Mouse (Mus musculus): ENCODE data around the gene Xylb. TPM values are rescaled to one million over a fixed set of nuclear protein-coding genes. Genes with fewer than 3 reads are reported as not detected.
"Not testable (repeated sequence)": the region's sequence is repeated elsewhere in the genome, so short reads cannot be mapped to it uniquely, and the experiment has no call there.

Xylb gene
- total RNA-seq, 4 experiments from 2014 or later = 5.6 to 6.2 (median 5.8) TPM

DNA sequence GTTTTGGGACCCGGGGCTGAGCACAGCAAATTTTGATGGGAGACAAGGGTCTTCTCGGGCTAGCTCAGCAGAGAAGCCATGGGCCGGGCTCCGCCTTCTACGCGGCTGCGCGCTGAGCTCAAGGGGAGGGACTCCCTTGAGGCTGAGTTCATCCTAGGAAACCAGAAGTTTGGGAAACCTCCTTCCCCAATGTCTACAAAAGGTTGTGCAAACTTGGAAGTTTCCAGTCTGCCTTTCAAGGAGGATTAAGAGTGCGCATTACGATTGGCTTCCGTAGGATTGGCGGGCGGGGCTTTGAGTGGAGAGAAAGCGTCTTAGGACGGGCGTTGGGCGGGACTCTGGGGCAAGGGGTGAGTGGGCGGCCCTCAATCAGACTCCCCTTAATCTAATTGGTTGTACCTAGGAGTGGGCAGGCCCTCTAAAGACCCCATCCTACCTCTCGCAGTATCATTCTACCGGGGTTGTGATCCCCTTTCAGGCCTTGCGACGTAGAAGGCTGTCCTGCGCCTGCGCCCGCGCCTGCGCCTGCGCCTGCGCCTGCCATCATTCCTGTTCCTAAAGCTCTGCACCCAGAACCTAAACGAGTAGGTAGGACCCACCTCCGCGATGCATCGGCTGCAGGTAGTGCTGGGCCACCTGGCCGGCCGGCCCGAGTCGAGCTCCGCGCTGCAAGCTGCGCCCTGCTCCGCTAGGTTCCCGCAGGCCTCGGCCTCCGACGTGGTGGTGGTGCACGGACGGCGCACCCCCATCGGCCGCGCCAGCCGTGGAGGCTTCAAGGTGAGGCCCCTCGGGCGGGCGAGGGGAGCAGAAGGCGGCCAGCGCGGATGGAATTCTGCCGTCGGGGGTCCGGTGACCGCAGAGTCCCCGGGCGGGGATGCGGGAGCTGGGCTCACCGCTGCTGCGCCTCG, 16.0 kb upstream of the Xylb start, which contains the start of gene Myd88:
Gene Myd88, minus strand, starts transcription at position 503 of the 908 bp plus-strand sequence.
- peak; percentile 86 to 99 for DNase-seq (ENCODE audit: low spot score in 2 of 2)

- DNase-seq (ENCODE audit: low spot score in 2 of 2) = no peak
Observed at GRCm38 (mm10) chr9:119342728-119343127, 14.5 kb upstream of the Xylb start.

DNA sequence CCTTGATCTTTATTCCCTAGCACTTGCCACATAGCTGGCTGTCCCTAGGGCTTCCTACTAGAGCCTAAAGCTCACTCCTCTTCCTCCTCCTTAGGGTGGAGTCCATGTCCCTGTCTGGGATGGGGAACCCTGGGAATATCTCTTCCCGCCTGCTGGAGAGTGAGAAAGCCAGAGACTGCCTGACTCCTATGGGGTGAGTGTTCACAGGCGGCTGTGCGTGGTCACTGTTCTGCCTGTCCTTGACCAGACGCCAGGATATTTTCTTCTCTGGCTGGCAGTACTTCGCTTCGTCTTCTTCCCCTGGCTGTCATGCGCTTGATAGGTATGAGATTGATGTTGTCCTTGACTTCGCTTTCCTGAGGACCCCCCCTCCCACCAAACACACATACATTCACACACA, 10.8 kb upstream of the Xylb start:
- DNase-seq (ENCODE audit: low spot score in 2 of 2) = no peak

- DNase-seq (ENCODE audit: low spot score in 2 of 2) = no peak
Observed at GRCm38 (mm10) chr9:119350531-119350930, 6.7 kb upstream of the Xylb start.

DNA sequence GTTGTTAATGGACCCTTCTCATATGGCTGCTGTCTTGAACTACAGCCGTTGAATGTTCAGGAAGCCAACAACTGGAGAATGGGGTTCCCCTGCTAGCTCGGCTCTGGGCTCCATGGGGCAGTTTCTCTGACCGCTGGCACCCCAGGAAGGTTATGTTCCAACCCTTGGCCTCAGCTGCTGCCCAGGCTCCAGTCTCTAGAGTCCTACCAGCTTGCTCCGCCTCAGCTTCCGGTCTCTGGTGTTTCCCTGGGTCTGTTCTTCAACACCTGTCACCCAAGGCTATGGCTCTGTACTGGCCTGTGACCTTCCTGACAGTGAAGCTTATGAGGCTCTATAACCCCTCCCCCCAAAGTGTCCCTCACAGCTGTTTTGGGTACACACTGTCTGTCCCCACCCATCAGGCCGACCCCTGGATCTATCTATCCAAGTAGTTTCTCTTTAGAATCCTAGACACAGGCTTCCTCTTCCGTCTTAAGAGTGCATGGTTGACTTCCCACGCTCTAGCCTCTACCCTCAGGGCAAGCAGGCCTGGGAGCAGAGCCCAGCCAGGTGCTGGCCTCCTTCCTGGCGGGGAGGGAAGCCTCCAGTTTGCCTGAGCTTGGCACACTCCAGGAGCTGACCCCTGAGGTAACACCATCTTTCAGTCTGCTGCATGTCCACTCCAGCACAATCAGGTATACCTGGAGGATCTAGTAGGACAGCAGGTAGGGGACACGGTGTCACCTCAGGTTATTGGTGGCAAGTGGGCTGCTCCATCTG, 6.1 kb upstream of the Xylb start:
- no peak for DNase-seq (ENCODE audit: low spot score in 2 of 2)

DNA sequence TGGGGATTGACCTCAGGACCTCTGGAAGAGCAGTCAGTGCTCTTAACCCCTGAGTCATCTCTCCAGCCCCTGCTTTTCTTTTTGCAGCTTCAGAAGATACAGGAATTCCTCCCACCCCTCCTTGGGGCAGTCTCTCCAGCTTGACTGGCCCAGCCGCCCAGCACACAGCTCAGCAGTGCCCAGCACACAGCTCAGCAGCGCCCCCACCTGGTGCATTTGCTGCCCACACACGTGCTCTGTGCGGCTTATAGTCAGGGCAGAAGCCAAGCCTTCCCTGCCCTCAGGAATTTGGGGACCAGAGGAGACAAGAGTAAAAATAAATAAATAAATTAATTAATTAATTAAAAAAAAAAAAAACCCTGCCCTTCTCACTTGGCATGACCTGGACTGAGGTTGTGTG, 5.1 kb upstream of the Xylb start:
- peak; percentile 42 to 51 for DNase-seq (ENCODE audit: low spot score in 2 of 2)

GRCm38 (mm10) chr9:119353926-119354325, 3.3 kb upstream of the Xylb start:
- DNase-seq (ENCODE audit: low spot score in 2 of 2) = no peak

DNA sequence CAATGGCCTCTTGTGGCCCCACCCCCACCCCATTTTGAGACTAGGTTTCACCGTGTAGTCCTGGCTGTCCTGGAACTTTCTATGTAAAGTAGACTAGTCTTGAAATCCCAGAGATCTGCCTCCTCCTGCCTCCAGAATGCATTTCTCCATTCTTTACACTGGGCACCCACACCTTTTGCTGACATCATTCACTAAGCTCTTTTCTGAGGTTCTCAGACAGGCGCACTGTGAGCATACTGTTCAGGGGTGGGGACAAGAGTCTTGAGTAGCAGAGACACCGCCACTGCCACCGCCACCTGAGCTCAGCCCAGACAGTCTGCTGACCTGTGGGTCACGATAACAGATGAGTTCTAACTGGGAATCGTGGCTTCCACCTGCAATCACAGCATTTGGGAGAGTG, 1.2 kb upstream of the Xylb start:
- no peak for DNase-seq (ENCODE audit: low spot score in 2 of 2)

- no peak for DNase-seq (ENCODE audit: low spot score in 2 of 2)
Observed at GRCm38 (mm10) chr9:119358058-119358429, 863 bp downstream of the Xylb start.

- no peak for DNase-seq (ENCODE audit: low spot score in 2 of 2)
Observed at GRCm38 (mm10) chr9:119361416-119361815, 4.2 kb downstream of the Xylb start.

DNA sequence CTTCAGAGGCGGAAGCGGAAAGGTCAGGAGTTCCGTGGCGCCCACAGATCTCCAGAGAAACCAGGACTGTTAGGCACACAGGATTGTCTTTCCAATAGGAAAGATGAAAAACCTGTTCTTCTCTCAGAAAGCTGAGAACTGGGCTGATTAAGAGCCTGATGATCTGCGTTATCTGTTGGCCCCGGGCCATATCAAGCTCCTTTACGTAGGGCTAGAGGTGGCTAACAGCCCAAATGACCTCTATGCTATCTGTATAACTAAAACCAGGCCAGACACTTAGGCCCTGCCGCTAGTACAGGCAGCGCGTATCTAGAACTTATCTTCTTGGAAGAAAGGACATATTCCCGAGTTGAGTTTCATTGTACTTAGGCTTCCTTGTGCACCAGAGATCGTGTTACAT, 6.0 kb downstream of the Xylb start:
- DNase-seq (ENCODE audit: low spot score in 2 of 2) = no peak

GRCm38 (mm10) chr9:119365284-119365683, 8.1 kb downstream of the Xylb start, which contains the start of gene Slc22a14:
Gene Slc22a14, minus strand, starts transcription at chr9:119365553.
- DNase-seq (ENCODE audit: low spot score in 2 of 2) = no peak

GRCm38 (mm10) chr9:119368367-119368766, 11.2 kb downstream of the Xylb start:
- DNase-seq (ENCODE audit: low spot score in 2 of 2) = no peak

GRCm38 (mm10) chr9:119370770-119371169, 13.6 kb downstream of the Xylb start:
- not testable (repeated sequence) for DNase-seq (ENCODE audit: low spot score in 2 of 2)

DNA sequence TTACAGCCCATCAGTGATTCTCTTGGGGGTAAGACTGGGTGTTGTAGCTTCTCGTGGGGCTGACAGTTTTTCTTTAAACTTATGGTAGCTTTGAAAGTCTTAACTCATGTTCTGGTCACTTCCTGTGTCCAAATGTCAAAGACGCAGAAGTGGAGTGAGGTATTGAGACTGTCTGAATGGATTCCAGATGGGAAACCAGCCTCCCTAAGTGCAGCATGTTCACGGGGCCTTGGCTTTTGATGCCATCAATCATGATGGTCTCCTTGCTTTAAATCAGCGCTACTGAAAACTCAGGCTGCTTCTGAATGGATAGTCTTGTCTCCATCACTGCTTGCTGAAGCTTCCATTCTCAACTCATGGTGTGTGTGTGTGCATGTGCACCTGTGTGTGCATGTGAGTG, 14.1 kb downstream of the Xylb start:
- no peak for DNase-seq (ENCODE audit: low spot score in 2 of 2)

- DNase-seq (ENCODE audit: low spot score in 2 of 2) = no peak
Observed at GRCm38 (mm10) chr9:119375008-119375407, 17.8 kb downstream of the Xylb start.

- no peak for DNase-seq (ENCODE audit: low spot score in 2 of 2)
Observed at GRCm38 (mm10) chr9:119375556-119375955, 18.4 kb downstream of the Xylb start.

- no peak for DNase-seq (ENCODE audit: low spot score in 2 of 2)
Observed at GRCm38 (mm10) chr9:119378231-119378630, 21.1 kb downstream of the Xylb start.

- no peak for DNase-seq (ENCODE audit: low spot score in 2 of 2)
Observed at GRCm38 (mm10) chr9:119382603-119383002, 25.4 kb downstream of the Xylb start.

DNA sequence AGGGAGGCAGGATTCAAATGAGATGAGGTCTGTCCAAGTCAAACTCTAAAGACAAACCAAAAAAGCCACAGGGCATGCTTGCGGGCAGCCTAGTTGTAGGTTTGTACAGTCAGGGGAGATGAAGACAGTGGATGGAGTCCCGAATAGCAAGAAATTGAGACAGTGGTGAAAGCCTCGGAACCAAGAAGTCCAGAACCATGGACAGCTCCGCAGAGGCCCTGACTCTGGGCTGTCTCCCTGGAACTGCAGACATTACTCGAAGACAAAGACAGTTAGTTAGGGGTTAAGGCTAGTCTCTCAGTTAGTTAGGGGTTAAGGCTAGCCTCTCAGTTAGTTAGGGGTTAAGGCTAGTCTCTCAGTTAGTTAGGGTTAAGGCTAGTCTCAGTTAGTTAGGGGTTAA, 31.8 kb downstream of the Xylb start:
- no peak for DNase-seq (ENCODE audit: low spot score in 2 of 2)

DNA sequence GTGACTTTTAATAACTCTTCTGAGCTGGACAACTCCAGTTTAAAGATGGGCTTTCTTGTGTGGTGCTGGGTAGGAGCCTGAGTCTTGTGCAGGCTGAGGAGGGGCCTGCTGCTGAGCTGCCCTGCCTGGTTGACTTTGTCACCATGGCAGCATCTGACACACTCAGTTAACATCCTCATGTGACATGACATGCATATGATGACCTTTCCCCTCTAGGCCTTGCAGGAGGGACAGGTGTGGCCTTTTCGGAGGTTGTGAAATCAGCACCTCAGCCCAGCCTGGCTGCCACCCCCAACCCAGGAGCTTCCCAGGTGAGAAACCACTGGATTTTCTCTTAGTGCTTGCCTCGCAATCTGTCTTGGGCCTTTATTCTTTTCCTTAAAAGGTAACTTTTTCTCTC, 33.0 kb downstream of the Xylb start:
- DNase-seq (ENCODE audit: low spot score in 2 of 2) = no peak

DNA sequence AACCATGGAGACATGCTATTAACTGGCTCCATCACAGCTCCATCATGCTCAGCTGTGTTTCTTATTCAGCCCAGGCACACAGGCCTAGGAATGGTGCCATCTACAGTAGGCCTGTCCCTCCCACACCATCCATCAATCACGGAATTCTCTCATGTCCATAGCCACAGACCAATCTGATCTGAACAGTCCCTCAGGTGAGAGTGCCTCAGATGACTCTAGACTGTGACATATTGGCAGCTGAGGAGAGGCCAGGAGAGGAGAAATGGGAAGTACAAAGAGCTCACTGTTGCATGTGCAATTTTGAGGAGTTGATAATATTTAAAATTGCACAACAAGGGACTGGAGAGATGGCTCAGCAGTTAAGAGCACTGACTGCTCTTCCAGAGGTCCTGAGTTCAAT, 37.6 kb downstream of the Xylb start:
- no peak for DNase-seq (ENCODE audit: low spot score in 2 of 2)

Data from left cerebral cortex, adult 8-10 months (tissue).